Mouse (Mus musculus) embryonic fibroblast, embryonic 13.5 days (primary cell): ENCODE results near the gene Akap2.
A peak's percentile ranks its signal among the peaks of the same experiment; 100 is the strongest.

Source experiments
- CTCF ChIP-seq: IDR thresholded peaks from 2 replicates; pipeline ENCODE4 v1.5.1; 2011; ENCODE audit warnings: mild to moderate bottlenecking, control low read depth, low read length, moderate library complexity, borderline replicate concordance; ENCODE audit not compliant: insufficient read depth
- POLR2A ChIP-seq: IDR thresholded peaks from 2 replicates; pipeline ENCODE4 v1.6.1; 2011; ENCODE audit warnings: low read depth, mild to moderate bottlenecking, control low read depth, low read length, moderate library complexity

GRCm38 (mm10) chr4:57723659-57724058 is 6.2 kb downstream of the Akap2 start:
- TF ChIP-seq CTCF, result peak; percentile 26; the same call in 1 of the 2 replicates
- no peak for TF ChIP-seq POLR2A
